Mouse (Mus musculus): Measurements from ENCODE around the gene Edar. TPM values are rescaled to one million over a fixed set of nuclear protein-coding genes. Genes with fewer than 3 reads are reported as not detected.

The Edar gene
- total and polyA plus RNA-seq, 2 experiments = under 0.01 to 0.05 TPM

DNA sequence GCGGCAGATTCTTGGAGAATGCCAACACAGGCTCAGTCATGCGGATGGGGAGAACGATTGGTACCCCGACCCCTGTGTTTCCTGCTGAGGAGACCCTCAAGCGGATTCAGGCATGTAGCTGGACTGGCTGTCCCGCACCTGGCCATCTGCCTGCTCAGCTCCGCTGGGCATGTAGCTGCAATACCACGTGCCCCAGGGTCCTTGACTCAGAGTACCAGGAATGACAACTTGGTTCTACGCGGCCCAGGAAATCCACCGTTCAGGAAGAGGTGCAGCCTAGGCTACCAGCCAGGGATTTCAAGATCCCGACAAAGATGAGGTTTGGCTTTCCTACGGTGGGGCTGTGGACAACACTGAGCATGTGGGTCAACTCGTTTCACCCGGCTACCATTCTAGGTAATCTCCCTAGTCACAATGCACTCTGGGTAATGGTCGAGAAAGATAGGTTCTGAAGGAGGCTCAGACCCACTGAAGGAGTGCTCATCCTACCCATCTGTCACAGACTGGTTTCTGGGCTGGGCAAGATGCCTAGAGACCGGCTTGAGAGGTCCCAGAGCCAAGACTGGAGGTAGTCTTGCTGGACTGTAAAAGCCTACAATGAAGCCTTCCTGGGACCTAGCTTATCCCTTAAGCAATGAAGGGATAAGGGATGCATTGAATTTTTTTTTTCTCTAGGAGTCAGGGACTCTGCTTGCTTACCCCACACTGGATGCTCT lies 56.8 kb downstream of the Edar start:
- H3K36me3 ChIP-seq (ENCODE audit: control insufficient read depth, insufficient read depth, low read length) = no peaks in the 10 kb centered on the region
- H3K4me3 ChIP-seq (ENCODE audit: insufficient read depth, low read depth, low read length) = no peak overlapping the region
- no peak overlapping the region for H3K27ac ChIP-seq (replicated peaks; ENCODE audit: insufficient read depth, low read depth, low read length)
- H3K4me1 ChIP-seq (ENCODE audit: control insufficient read depth, insufficient read depth, low read length) = no peaks in the 10 kb centered on the region
- no peak overlapping the region for H3K9ac ChIP-seq (ENCODE audit: low read depth, low read length)
- no peak for TF ChIP-seq POLR2A (IDR thresholded peaks at IDR 0.05; ENCODE audit: extremely low read depth, insufficient read depth, low read length)
- no peak for TF ChIP-seq CTCF (IDR thresholded peaks at IDR 0.05; ENCODE audit: low read depth, low read length)
- no peaks in the 10 kb centered on the region for H3K79me2 ChIP-seq (ENCODE audit: control insufficient read depth, insufficient read depth, low read length)
- WGBS = 89% methylated on average over 17 of the region's 17 CpGs
- no peak for DNase-seq (ENCODE audit: extremely low read depth, low read depth, low spot score)
- H3K27me3 ChIP-seq (ENCODE audit: control insufficient read depth, insufficient read depth, low read length) = no peaks in the 10 kb centered on the region

DNA sequence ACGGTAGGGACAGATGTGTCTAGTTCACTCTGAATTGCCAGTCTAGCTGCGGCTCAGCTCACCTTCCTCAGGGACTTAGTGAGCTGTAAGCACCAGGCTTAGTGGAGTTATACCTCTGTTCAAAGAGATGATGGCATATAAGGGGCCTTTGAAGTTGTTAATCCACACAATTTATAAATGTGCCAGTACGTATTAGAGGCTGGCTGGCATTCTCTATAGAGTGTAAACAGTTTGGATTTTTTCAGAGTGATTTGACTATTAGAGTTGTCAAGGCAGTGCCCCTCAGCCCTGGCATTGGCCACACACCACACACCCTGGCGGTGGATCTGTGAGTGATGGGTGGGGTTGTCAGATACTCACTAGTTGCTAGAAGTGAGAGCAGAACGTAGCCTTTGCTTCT lies 58.9 kb downstream of the Edar start:
- 89% methylated on average over 5 of the region's 5 CpGs for WGBS
- no peak overlapping the region for H3K9ac ChIP-seq (ENCODE audit: low read depth, low read length)
- no peak for TF ChIP-seq CTCF (IDR thresholded peaks at IDR 0.05; ENCODE audit: low read depth, low read length)
- no peak for TF ChIP-seq POLR2A (IDR thresholded peaks at IDR 0.05; ENCODE audit: extremely low read depth, insufficient read depth, low read length)
- no peak for DNase-seq (ENCODE audit: extremely low read depth, low read depth, low spot score)
- no peaks in the 10 kb centered on the region for H3K36me3 ChIP-seq (ENCODE audit: control insufficient read depth, insufficient read depth, low read length)
- H3K4me3 ChIP-seq (ENCODE audit: insufficient read depth, low read depth, low read length) = no peak overlapping the region
- H3K79me2 ChIP-seq (ENCODE audit: control insufficient read depth, insufficient read depth, low read length) = no peaks in the 10 kb centered on the region
- H3K27ac ChIP-seq (replicated peaks; ENCODE audit: insufficient read depth, low read depth, low read length) = no peak overlapping the region
- no peaks in the 10 kb centered on the region for H3K27me3 ChIP-seq (ENCODE audit: control insufficient read depth, insufficient read depth, low read length)
- H3K4me1 ChIP-seq (ENCODE audit: control insufficient read depth, insufficient read depth, low read length) = no peaks in the 10 kb centered on the region

GRCm38 (mm10) chr10:58614601-58615000 lies 60.9 kb downstream of the Edar start:
- WGBS = 86% methylated on average over 6 of the region's 6 CpGs
- no peak for TF ChIP-seq POLR2A (IDR thresholded peaks at IDR 0.05; ENCODE audit: extremely low read depth, insufficient read depth, low read length)
- TF ChIP-seq CTCF (IDR thresholded peaks at IDR 0.05; ENCODE audit: low read depth, low read length) = no peak
- no peak for DNase-seq (ENCODE audit: extremely low read depth, low read depth, low spot score)

DNA sequence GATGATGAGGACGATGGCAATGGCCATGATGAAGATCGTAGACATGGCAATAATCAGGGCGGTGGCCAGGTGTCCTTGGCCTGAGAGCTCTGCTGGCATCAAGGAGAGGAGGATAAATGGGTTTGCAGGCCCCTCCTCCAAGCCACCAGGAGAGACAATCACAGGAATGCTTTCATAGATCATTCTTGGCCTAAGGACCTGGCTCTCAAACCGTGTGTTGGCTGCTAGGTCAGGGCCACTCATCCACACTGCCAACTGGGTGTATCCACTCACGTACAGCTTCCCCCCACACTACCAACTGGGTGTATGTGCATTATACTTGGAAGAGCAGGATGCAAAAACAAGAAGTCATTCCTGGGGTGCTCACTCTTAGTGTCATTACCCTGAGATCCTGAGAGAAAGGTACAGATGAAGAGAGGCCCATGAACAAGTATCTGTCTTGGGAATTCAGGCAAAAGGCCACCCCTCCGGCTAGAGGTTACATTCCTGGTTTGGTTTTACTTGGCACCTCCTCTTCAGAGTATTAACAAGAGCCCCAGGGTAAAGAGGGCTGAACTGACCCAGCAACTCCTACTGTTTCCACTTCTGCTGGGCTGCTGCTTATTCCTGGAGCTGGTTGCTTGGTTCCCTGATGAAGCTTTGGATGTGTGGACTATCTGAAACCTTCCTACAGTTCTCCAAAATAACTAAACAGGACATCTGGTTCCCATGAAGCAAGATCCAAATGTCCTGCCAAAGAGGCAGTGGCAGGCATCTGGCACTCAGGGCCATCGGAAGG lies 64.8 kb downstream of the Edar start:
- H3K36me3 ChIP-seq (ENCODE audit: control insufficient read depth, insufficient read depth, low read length) = no peaks in the 10 kb centered on the region
- H3K27ac ChIP-seq (replicated peaks; ENCODE audit: insufficient read depth, low read depth, low read length) = no peak overlapping the region
- TF ChIP-seq CTCF (IDR thresholded peaks at IDR 0.05; ENCODE audit: low read depth, low read length) (no peak), POLR2A (IDR thresholded peaks at IDR 0.05; ENCODE audit: extremely low read depth, insufficient read depth, low read length) (no peak)
- no peak overlapping the region for H3K9ac ChIP-seq (ENCODE audit: low read depth, low read length)
- DNase-seq (ENCODE audit: extremely low read depth, low read depth, low spot score) = no peak
- H3K4me3 ChIP-seq (ENCODE audit: insufficient read depth, low read depth, low read length) = no peak overlapping the region
- WGBS = 83% methylated on average over 7 of the region's 7 CpGs
- H3K27me3 ChIP-seq (ENCODE audit: control insufficient read depth, insufficient read depth, low read length) = no peaks in the 10 kb centered on the region
- H3K4me1 ChIP-seq (ENCODE audit: control insufficient read depth, insufficient read depth, low read length) = no peaks in the 10 kb centered on the region
- no peaks in the 10 kb centered on the region for H3K79me2 ChIP-seq (ENCODE audit: control insufficient read depth, insufficient read depth, low read length)

More at GRCm38 (mm10) chr10:58614601-58615000, 60.9 kb downstream of the Edar start:
- Histone ChIP-seq H3K79me2 (ENCODE audit: control insufficient read depth, insufficient read depth, low read length) (no peaks in the 10 kb centered on the region), H3K4me1 (ENCODE audit: control insufficient read depth, insufficient read depth, low read length) (no peaks in the 10 kb centered on the region), H3K27me3 (ENCODE audit: control insufficient read depth, insufficient read depth, low read length) (no peaks in the 10 kb centered on the region), H3K27ac (replicated peaks; ENCODE audit: insufficient read depth, low read depth, low read length) (no peak overlapping the region), H3K9ac (ENCODE audit: low read depth, low read length) (no peak overlapping the region), H3K4me3 (ENCODE audit: insufficient read depth, low read depth, low read length) (no peak overlapping the region), H3K36me3 (ENCODE audit: control insufficient read depth, insufficient read depth, low read length) (no peaks in the 10 kb centered on the region)

GRCm38 (mm10) chr10:58608858-58609257 lies 66.6 kb downstream of the Edar start:
- no peaks in the 10 kb centered on the region for H3K27me3 ChIP-seq (ENCODE audit: control insufficient read depth, insufficient read depth, low read length)
- DNase-seq (ENCODE audit: extremely low read depth, low read depth, low spot score) = peak; percentile 5
- 63% methylated on average over 3 of the region's 3 CpGs for WGBS
- H3K79me2 ChIP-seq (ENCODE audit: control insufficient read depth, insufficient read depth, low read length) = no peaks in the 10 kb centered on the region
- H3K4me3 ChIP-seq (ENCODE audit: insufficient read depth, low read depth, low read length) = no peak overlapping the region
- TF ChIP-seq POLR2A (IDR thresholded peaks at IDR 0.05; ENCODE audit: extremely low read depth, insufficient read depth, low read length) (no peak), CTCF (IDR thresholded peaks at IDR 0.05; ENCODE audit: low read depth, low read length) (no peak)
- no peak overlapping the region for H3K9ac ChIP-seq (ENCODE audit: low read depth, low read length)
- no peaks in the 10 kb centered on the region for H3K4me1 ChIP-seq (ENCODE audit: control insufficient read depth, insufficient read depth, low read length)
- no peaks in the 10 kb centered on the region for H3K36me3 ChIP-seq (ENCODE audit: control insufficient read depth, insufficient read depth, low read length)
- H3K27ac ChIP-seq (replicated peaks; ENCODE audit: insufficient read depth, low read depth, low read length) = no peak overlapping the region

GRCm38 (mm10) chr10:58606356-58606755 lies 69.1 kb downstream of the Edar start:
- Histone ChIP-seq H3K4me3 (ENCODE audit: insufficient read depth, low read depth, low read length) (no peak overlapping the region), H3K79me2 (ENCODE audit: control insufficient read depth, insufficient read depth, low read length) (no peaks in the 10 kb centered on the region), H3K27me3 (ENCODE audit: control insufficient read depth, insufficient read depth, low read length) (no peaks in the 10 kb centered on the region), H3K9ac (ENCODE audit: low read depth, low read length) (no peak overlapping the region), H3K27ac (replicated peaks; ENCODE audit: insufficient read depth, low read depth, low read length) (no peak overlapping the region), H3K4me1 (ENCODE audit: control insufficient read depth, insufficient read depth, low read length) (no peaks in the 10 kb centered on the region), H3K36me3 (ENCODE audit: control insufficient read depth, insufficient read depth, low read length) (no peaks in the 10 kb centered on the region)
- DNase-seq (ENCODE audit: extremely low read depth, low read depth, low spot score) = no peak
- TF ChIP-seq POLR2A (IDR thresholded peaks at IDR 0.05; ENCODE audit: extremely low read depth, insufficient read depth, low read length) = no peak
- TF ChIP-seq CTCF (IDR thresholded peaks at IDR 0.05; ENCODE audit: low read depth, low read length) = no peak
- WGBS = 86% methylated on average over 3 of the region's 3 CpGs

Measured in liver, adult 2 months (tissue).